Mouse (Mus musculus): ENCODE results near the gene Mob3b. TPM values are rescaled to one million over a fixed set of nuclear protein-coding genes. Genes with fewer than 3 reads are reported as not detected.
"Not testable (repeated sequence)": the region's sequence is repeated elsewhere in the genome, so short reads cannot be mapped to it uniquely, and the experiment has no call there.

Mob3b gene
- polyA plus RNA-seq, 1 experiment from 2014 or later: 16.1 TPM

- H3K27ac ChIP-seq; H3K4me2 ChIP-seq; H3K9ac ChIP-seq; H3K27me3 ChIP-seq; H3K4me3 ChIP-seq; H3K9me3 ChIP-seq; ATAC-seq (ENCODE audit: borderline replicate concordance, extremely low read depth, low FRiP score, low TSS enrichment); H3K36me3 ChIP-seq; H3K4me1 ChIP-seq: not testable (repeated sequence)
- WGBS: 76% methylated on average over 7 of the region's 7 CpGs
Measured at GRCm38 (mm10) chr4:34928386-34928785, 228.9 kb downstream of the Mob3b start.

DNA sequence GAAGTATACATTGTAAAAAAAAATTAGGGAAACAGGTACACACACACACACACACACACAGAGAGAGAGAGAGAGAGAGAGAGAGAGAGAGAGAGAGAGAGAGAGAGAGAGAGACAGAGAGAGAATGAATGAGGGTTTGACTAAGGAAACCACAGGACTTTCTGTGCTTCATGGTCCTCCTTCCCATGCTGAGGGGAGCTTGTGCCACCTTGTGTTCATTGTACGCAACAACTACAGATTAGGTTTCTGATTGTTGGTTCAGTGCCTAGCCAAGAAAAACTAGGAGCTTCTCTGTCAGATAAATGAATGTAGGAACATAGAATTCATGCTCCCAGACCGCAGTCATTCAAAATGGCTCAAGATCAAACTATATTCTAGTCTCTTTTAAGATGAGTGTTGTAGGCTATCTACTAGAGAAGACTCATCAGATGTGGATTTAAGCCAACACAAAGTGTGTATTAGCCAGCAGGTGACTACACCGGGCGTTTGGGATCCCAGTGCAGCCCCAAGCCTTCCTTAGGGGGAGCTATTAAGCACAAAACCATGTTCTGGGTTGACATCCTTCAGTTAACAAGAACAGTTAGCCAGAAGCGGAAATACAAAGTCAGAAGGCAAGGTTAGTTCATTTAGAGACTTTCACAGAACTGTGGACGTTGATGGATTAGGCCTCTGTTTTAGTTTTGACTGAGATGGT lies 235.0 kb downstream of the Mob3b start:
- Histone ChIP-seq H3K4me2 (no peak overlapping the region), H3K9ac (no peak overlapping the region), H3K4me3 (no peak overlapping the region), H3K27me3 (no peaks in the 10 kb centered on the region), H3K27ac (no peak overlapping the region), H3K9me3 (no peaks in the 10 kb centered on the region), H3K4me1 (no peaks in the 10 kb centered on the region), H3K36me3 (no peaks in the 10 kb centered on the region)
- WGBS: 60% methylated on average over 6 of the region's 6 CpGs
- no peak for ATAC-seq (ENCODE audit: borderline replicate concordance, extremely low read depth, low FRiP score, low TSS enrichment)

DNA sequence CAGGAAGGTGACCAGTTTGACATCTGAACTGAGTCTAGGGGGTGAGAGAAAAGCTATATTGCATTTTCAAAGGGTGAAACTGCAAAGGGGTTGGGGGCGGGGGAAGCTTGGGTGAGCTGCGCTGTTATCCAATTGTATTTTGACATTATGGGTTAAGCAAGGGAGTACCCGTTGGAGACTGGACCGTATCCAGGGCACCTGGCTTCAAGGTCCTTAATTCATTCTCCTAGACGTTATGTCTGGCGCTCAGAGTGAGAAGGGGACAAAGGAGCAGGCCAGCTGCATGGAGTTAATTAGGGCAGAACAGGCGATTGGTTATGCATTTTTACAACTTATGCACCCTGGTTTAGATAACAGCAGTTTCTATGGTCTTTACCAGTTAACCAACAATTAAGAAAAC lies 239.9 kb downstream of the Mob3b start:
- H3K36me3 ChIP-seq: no peaks in the 10 kb centered on the region
- ATAC-seq (ENCODE audit: borderline replicate concordance, extremely low read depth, low FRiP score, low TSS enrichment): no peak
- no peak overlapping the region for H3K9ac ChIP-seq
- WGBS: 74% methylated on average over 7 of the region's 7 CpGs
- H3K27me3 ChIP-seq: no peaks in the 10 kb centered on the region
- no peak overlapping the region for H3K4me3 ChIP-seq
- no peak overlapping the region for H3K27ac ChIP-seq
- H3K4me2 ChIP-seq: no peak overlapping the region
- H3K9me3 ChIP-seq: no peaks in the 10 kb centered on the region
- no peaks in the 10 kb centered on the region for H3K4me1 ChIP-seq

DNA sequence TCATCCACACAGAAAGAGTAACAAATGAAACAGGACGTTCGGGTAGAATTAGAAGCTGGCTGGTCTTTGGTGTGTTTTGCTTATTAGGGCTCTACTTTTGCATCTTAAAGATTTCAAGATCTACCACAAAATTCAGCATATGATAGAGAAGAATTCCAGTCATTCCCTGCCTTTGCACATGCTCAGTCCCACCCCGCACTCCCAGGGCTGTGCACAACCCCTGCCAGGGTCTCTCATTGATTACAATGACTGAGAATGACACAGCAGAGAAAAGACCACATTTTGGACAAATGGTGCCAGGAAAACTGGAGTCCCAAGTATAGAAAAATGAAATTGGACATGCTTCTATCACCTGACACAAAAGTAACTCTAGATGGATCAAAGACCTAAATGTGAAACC lies 245.1 kb downstream of the Mob3b start:
- no peak for ATAC-seq (ENCODE audit: borderline replicate concordance, extremely low read depth, low FRiP score, low TSS enrichment)
- H3K36me3 ChIP-seq: no peaks in the 10 kb centered on the region

DNA sequence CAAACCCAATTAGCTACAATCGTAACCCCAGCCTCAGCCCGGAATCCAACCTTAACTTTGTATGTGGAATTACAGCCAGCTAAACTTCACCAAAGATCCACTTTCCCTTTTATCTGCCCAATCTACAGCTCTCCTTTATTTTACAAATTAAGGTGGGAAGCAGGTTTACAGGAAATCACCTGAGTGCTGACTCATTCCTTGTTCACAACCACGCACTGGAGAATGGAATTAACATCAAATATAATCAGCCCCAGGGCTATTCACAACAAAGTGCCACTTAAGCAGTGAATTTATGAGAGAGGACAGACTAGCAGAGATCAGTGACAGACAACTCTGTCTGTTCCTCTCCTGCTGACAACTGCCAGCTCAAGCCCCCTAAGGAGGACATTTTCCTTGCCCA lies 245.9 kb downstream of the Mob3b start:
- H3K4me2 ChIP-seq: no peak overlapping the region
- H3K27me3 ChIP-seq: no peaks in the 10 kb centered on the region
- WGBS: 75% methylated on average over 3 of the region's 3 CpGs
- H3K4me1 ChIP-seq: 0 out of 2 replicates have a peak, but pooled peaks cover 2% of the 10 kb centered on the region
- H3K4me3 ChIP-seq: no peak overlapping the region
- no peaks in the 10 kb centered on the region for H3K36me3 ChIP-seq
- H3K9me3 ChIP-seq: no peaks in the 10 kb centered on the region
- no peak for ATAC-seq (ENCODE audit: borderline replicate concordance, extremely low read depth, low FRiP score, low TSS enrichment)
- no peak overlapping the region for H3K9ac ChIP-seq
- H3K27ac ChIP-seq: no peak overlapping the region

More for the DNA sequence above, 245.1 kb downstream of the Mob3b start:
- Histone ChIP-seq H3K27ac (no peak overlapping the region), H3K4me1 (0 out of 2 replicates have a peak, but pooled peaks cover 2% of the 10 kb centered on the region), H3K9me3 (no peaks in the 10 kb centered on the region), H3K4me2 (no peak overlapping the region), H3K9ac (no peak overlapping the region), H3K4me3 (no peak overlapping the region), H3K27me3 (no peaks in the 10 kb centered on the region)
- 73% methylated on average over 3 of the region's 3 CpGs for WGBS

GRCm38 (mm10) chr4:34908127-34908526 lies 249.2 kb downstream of the Mob3b start:
- Histone ChIP-seq H3K27me3 (no peaks in the 10 kb centered on the region), H3K9ac (no peak overlapping the region), H3K4me1 (0 out of 2 replicates have a peak, but pooled peaks cover 2% of the 10 kb centered on the region), H3K27ac (no peak overlapping the region), H3K4me2 (no peak overlapping the region), H3K4me3 (no peak overlapping the region), H3K9me3 (no peaks in the 10 kb centered on the region), H3K36me3 (no peaks in the 10 kb centered on the region)
- WGBS: 67% methylated on average over 7 of the region's 7 CpGs
- ATAC-seq (ENCODE audit: borderline replicate concordance, extremely low read depth, low FRiP score, low TSS enrichment): peak; percentile 88; the same call in 1 of the 2 replicates

GRCm38 (mm10) chr4:34907026-34907425 lies 250.3 kb downstream of the Mob3b start:
- Histone ChIP-seq H3K36me3 (no peaks in the 10 kb centered on the region), H3K4me2 (peak overlapping the region; percentile 16; the same call in 1 of the 2 replicates), H3K9ac (no peak overlapping the region), H3K4me3 (no peak overlapping the region), H3K27ac (no peak overlapping the region), H3K9me3 (no peaks in the 10 kb centered on the region), H3K27me3 (no peaks in the 10 kb centered on the region), H3K4me1 (0 out of 2 replicates have a peak, but pooled peaks cover 2% of the 10 kb centered on the region)
- no peak for ATAC-seq (ENCODE audit: borderline replicate concordance, extremely low read depth, low FRiP score, low TSS enrichment)
- WGBS: 38% methylated on average over 14 of the region's 14 CpGs

DNA sequence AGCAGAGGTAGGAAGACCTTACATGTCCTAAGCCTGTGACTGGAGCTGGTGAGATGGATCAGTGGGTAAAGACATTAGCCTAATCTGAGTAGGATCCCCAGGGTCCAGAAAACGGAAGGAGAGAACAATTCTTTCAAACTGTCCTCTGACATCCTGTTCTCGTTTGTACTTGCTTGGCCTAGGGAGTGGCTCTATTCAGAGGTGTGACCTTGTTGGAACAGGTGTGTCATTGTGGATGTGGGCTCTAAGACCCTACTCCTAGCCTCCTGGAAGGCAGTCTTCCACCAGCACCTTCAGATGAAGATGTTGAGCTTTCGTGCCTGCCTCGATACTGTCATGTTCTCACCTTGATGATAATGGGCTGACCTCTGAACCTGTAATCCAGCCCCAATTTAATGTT lies 251.1 kb downstream of the Mob3b start:
- Histone ChIP-seq H3K36me3 (no peaks in the 10 kb centered on the region), H3K27ac (no peak overlapping the region), H3K27me3 (no peaks in the 10 kb centered on the region), H3K4me3 (no peak overlapping the region), H3K9me3 (no peaks in the 10 kb centered on the region), H3K4me1 (0 out of 2 replicates have a peak, but pooled peaks cover 2% of the 10 kb centered on the region), H3K9ac (no peak overlapping the region), H3K4me2 (no peak overlapping the region)
- ATAC-seq (ENCODE audit: borderline replicate concordance, extremely low read depth, low FRiP score, low TSS enrichment): no peak
- WGBS: 75% methylated on average over 4 of the region's 4 CpGs

- H3K9me3 ChIP-seq: no peaks in the 10 kb centered on the region
- H3K27me3 ChIP-seq: no peaks in the 10 kb centered on the region
- no peak overlapping the region for H3K9ac ChIP-seq
- no peak for ATAC-seq (ENCODE audit: borderline replicate concordance, extremely low read depth, low FRiP score, low TSS enrichment)
- 0 out of 2 replicates have a peak, but pooled peaks cover 2% of the 10 kb centered on the region for H3K4me1 ChIP-seq
- no peak overlapping the region for H3K4me2 ChIP-seq
- H3K36me3 ChIP-seq: no peaks in the 10 kb centered on the region
- H3K4me3 ChIP-seq: no peak overlapping the region
- H3K27ac ChIP-seq: no peak overlapping the region
- 66% methylated on average over 5 of the region's 5 CpGs for WGBS
Measured at GRCm38 (mm10) chr4:34905396-34905795, 251.9 kb downstream of the Mob3b start.

GRCm38 (mm10) chr4:34901582-34901981 lies 255.7 kb downstream of the Mob3b start:
- not testable (repeated sequence) for H3K27ac ChIP-seq; H3K4me1 ChIP-seq; H3K4me2 ChIP-seq; H3K4me3 ChIP-seq; ATAC-seq (ENCODE audit: borderline replicate concordance, extremely low read depth, low FRiP score, low TSS enrichment); H3K36me3 ChIP-seq; H3K9me3 ChIP-seq; H3K9ac ChIP-seq; H3K27me3 ChIP-seq
- WGBS: 34% methylated on average over 3 of the region's 3 CpGs

DNA sequence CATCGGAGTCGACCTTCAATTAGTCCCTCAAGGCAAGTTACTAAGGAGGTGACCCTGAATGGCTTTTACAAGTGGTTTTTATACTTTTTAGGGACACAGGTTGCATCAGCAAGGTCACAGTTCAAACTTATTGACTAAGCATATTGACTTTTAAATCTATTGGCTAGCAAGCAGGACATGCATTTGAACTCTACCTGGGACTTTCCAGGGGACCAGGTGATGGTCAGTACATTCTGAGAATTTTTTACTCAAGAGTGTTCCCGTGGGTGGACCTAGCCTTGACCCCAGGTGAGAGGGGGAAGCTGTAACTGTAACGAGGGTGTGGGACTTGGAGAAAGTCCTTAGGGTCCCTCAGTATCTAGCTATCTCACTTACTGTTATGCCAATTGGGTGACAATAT lies 256.1 kb downstream of the Mob3b start:
- no peak overlapping the region for H3K4me3 ChIP-seq
- H3K27ac ChIP-seq: no peak overlapping the region
- no peak overlapping the region for H3K4me2 ChIP-seq
- 55% methylated on average over 4 of the region's 4 CpGs for WGBS
- no peaks in the 10 kb centered on the region for H3K9me3 ChIP-seq
- H3K27me3 ChIP-seq: no peaks in the 10 kb centered on the region
- H3K4me1 ChIP-seq: no peaks in the 10 kb centered on the region
- no peak for ATAC-seq (ENCODE audit: borderline replicate concordance, extremely low read depth, low FRiP score, low TSS enrichment)
- H3K36me3 ChIP-seq: no peaks in the 10 kb centered on the region
- no peak overlapping the region for H3K9ac ChIP-seq

DNA sequence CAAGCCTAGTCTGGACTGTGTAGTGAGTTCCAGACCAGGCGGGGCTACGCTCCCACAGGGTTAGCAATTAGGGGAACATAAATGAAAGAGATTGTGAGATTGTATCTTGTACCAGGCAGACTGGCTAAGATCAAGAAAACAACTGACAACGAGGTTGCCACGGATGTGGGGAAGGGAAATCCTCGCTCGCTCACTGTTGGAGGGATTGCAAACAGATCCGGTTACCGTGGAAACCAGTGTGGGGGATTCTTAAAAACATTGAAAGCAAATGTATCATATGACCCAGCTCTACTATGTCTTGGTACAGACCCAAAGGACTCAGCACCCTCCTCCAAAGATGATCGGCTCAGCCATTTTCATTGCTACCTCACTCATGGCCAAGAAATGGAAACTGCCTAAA lies 257.1 kb downstream of the Mob3b start:
- H3K36me3 ChIP-seq: no peaks in the 10 kb centered on the region
- H3K4me3 ChIP-seq: no peak overlapping the region
- 50% methylated on average over 9 of the region's 9 CpGs for WGBS
- no peak overlapping the region for H3K9ac ChIP-seq
- no peak overlapping the region for H3K4me2 ChIP-seq
- ATAC-seq (ENCODE audit: borderline replicate concordance, extremely low read depth, low FRiP score, low TSS enrichment): no peak
- no peak overlapping the region for H3K27ac ChIP-seq
- no peaks in the 10 kb centered on the region for H3K4me1 ChIP-seq
- no peaks in the 10 kb centered on the region for H3K27me3 ChIP-seq
- H3K9me3 ChIP-seq: no peaks in the 10 kb centered on the region
